Mouse (Mus musculus): ENCODE data around the gene Dscaml1. TPM values are rescaled to one million over a fixed set of nuclear protein-coding genes. Genes with fewer than 3 reads are reported as not detected.

Dscaml1 gene
- total RNA-seq, 2 experiments from 2014 or later = 88.0 to 91.7 TPM

DNA sequence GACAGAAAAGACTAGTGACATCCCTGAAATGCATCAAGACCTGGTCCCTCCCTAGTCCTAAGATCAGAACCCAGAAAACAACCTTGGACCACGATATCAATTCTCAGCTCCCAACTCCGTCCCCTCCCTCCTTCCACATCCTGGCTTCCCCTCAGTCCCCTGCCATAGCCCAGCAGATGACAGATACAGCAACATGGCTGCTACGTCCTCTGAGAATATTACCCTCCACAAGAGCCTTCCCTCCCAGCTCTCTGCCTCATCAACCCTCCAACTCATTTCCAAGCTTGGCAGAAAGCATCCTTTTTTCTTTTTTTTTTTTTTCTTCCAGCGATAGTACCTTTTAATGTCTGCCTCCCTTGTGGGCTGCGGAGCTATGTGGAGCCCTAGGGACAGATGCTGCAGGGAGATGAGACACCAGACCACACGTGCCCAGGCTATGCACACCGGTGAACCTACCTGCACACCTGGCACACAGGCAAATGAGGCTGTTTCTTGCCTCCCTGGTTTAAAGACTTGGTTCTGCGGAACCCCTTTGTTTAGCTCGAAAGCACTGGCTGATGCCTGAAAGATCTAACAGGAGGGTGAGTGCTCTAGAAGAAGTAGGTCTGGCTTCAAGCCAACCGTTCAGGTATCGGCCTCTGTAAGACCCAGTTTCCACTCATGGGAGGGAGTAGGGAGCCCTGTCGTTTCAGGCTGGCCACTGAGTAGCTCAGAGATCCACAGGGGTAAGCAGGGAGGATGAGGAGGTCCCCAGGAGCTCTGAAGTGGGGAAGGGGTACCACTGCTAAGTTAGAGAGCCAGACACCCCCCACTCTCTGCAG, 357.0 kb downstream of the Dscaml1 start:
- no peak for DNase-seq

DNA sequence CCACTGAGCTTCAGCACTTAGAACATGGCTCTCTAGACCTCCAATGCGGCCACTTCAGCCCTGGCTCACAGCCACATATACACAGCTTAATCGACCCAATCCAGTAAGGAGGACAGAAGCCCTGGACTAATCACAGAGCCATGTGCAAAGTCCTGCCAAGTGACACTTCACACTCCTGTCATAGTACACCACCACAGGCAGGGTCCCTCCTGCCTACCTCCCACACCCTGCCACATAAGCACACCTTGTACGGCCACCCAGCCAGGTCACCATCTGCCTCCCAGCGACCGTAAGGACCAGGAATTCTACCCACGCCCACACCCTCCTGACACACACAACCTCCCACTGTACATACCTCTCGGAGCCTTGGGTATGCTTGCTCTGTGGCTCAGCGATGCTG, 360.6 kb downstream of the Dscaml1 start:
- no peak for DNase-seq

DNA sequence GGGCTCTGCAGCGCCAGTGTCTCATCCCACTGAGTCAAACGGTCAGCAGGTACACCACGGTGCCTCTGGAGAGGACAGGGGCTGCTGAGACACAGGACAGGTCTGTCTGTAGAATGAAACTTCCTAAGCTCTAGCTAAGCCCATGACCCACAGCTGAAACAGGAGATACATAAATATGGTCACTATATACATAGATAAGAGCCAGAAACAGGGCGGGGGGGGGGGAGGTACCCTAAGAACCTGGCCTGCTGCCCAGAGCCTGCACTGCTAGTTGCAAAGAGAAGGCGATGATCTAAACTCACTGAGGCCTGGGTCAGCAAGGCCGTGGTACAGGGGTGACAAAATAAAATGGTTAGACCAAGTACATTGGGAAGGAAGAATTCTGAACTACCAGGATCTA, 361.1 kb downstream of the Dscaml1 start:
- no peak for DNase-seq

DNA sequence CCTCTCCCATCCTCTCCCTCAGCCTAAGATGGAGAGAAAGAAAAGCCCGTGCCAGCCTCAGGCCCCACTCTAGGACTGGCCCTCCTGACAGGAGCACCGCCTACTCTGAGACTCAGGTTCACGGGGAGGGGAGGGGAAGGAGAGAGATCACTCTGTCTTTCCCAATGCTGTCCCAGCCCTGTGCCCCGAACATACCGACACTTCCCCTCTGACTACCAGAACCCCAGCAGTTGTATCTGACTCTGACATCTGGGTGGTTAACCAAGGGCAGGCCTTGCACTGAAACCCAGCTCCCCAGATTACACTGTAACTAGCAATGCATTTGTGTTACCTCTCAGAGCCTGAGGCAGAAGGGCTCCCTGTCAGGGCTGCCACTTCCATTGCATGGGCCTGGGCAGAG, 362.0 kb downstream of the Dscaml1 start:
- DNase-seq = no peak

DNA sequence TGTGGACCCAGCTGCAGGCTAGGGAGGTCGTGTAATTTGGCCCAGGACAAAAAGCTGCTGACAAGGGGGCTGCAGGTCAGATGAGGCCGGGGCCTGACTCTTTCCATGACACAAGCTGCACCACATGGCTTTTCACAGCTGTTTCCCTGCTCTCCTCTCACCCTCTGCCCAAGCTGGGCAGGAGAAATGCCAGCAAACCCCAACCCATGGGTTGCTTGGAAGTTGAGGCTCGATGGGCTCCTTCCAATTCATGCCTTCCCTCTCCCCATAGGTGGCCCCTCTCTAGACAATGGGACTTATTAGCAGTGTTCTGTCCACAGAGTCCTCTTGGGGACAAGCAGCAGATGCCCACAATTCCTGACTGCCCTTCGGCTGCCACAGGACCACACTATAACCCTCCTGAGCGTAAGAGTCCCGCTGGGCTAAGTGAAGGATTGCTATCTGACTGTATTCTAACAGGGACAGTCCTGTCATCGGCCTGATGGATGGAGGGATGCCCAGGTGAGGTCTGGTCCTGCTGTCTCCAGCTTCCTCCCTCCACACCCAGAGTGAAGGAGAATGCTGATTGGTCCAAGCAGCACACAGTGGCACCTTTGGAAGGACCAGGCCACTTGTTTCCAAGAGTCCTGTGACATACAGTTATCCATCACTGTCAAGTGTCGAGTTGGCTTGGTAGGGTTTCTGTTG, 365.2 kb downstream of the Dscaml1 start:
- DNase-seq = no peak

DNA sequence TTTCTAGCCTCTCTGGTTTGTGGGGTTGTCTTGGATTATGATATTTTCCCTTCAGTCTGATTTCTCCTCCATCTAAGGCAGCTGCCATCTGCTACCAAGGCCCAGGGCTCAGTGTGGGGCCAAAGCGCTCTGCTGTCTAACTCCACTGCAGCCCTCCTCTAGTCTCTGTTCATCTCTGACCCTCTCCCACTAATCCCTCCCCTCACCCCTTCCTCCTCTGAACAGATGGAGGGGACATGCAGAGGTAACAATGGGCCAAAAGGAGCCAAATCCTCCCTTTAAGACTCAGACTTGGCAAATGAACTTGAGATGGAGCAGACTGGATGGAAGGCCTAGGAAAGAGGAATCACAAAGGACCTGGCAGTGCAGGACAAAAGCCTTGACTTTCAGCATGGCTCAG, 365.8 kb downstream of the Dscaml1 start:
- no peak for DNase-seq

DNA sequence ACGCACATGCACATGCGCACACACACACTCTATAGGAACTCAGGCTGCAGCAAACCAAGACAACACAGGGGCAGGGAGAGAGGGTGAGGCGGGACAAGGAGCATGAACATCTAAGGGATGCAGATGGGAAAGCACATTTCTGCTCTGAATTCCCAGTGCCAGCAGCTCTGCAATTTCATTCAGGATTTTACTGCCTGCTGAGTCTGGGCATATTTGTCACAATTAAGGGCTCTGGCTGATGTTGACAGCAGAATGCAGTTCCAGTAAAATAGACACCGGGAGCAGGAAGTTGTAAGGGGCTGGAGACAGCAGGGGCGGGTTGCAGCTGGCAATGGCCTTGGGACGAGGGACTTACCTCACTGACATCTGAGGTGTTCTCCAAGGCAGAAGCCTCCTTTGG, 367.3 kb downstream of the Dscaml1 start:
- no peak for DNase-seq

DNA sequence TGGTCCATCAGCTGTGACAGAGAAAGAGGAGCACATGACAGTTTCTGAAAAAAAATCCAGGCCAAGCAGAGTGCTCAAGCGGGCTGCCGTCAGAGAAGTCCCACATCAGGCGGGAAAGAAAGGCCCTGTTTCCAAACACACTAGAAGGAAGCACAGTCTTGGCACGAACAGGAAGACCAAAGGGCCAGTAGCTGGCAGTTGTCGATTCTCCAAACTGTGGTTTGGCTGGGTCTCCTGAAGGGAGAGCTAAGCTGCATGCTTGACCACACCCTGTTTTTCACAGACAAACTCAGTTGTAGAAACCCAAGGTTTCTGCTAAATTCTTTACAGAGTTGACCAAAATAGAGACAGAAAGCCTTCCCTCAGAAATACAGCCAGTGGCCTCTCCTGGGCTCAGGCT, 369.3 kb downstream of the Dscaml1 start:
- no peak for DNase-seq

DNA sequence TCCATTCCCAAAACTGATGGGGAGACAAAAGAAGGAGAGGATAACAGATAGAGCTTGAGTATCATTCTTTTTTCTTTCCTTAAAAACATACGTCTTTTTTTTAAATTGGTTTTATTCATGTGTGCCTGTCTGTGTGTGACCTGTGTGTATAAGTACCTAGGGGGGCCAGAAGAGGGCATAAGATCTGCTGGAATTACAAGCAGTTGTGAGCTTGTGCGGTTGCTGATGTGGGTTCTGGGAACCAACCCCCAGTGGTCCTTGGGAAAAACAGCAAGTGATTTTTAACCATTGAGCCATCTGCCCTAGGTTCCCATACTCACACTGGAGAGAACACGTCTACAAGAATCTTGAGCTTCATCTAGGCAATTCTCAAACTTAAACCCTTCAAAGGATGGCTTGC, 370.8 kb downstream of the Dscaml1 start:
- DNase-seq = no peak

DNA sequence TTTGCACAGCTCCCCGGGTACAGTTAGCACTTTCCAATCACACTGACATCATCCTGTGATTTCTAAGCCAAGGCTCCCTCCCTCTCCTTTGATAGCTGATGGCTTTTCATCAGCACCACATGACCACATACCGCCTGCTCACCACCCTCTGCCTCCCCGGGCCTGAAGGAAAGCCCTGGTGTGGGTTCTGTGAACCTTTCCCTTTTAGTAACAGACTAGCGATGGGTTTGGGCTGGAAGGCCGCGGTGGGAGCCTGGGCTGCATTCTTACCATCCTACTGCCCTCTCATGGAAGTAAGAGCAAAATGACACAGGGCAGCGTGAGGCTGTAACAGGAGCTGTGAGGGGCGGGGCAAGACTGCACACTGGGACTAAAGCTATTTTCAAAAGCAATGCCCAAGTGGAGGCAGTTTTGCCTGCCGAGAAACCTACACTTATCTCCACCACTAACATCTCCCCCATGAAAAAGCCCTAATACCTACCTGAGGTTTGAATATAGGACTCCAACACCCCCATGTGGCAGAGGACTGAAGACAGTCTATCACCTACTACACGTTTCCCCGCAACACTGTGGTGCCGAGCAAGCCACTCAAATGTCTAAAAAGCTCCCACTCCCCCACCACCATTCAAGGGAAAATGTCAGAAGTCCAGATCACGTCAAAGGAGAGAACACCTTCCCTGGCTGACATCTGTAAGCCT, 372.2 kb downstream of the Dscaml1 start:
- DNase-seq = peak in 1 of 2 experiments; percentile 45

DNA sequence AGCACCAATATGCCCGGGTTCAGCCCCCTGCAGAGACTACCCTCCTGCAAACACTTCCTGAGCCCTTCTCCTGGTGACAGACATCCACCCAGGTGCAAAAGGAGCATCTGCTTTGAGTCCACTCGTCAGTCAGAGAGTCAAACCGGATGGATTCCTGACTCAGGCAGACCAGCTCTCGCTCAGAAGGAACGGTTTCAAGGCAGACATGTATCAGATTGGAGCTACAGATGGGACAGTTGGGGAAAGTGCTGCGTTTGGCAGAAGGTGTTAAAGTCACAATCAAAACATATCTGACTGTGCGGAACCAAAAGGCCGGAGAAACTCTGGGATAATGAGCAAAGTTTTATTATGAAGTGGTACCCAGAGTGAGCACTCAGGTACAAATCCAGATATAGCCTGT, 373.0 kb downstream of the Dscaml1 start:
- DNase-seq = peak; percentile 46 to 55

Other genes starting within 250 kb of the Dscaml1 start
- gene BC049352, start 244.6 kb upstream of the Dscaml1 start, total RNA-seq (2021) = under 1 TPM; 0.20 to 0.62 TPM
- not detected for gene Tmprss4, start 222.5 kb upstream of the Dscaml1 start, total RNA-seq (2021)
- gene Il10ra, start 157.5 kb upstream of the Dscaml1 start, total RNA-seq (2021) = 1 to 10 TPM; 2.4 to 3.3 TPM
- gene Tmprss13, start 107.5 kb upstream of the Dscaml1 start, total RNA-seq (2021) = not detected
- gene Fxyd6, start 56.4 kb upstream of the Dscaml1 start, total RNA-seq (2021) = 10 to 100 TPM; 79.6 to 85.8 TPM
- gene Fxyd2, start 27.0 kb upstream of the Dscaml1 start, total RNA-seq (2021) = 1 to 10 TPM; 6.8 to 7.9 TPM